Mouse (Mus musculus): ENCODE measurements around the gene Olfr432. TPM values are rescaled to one million over a fixed set of nuclear protein-coding genes. Genes with fewer than 3 reads are reported as not detected.

Olfr432 gene
- polyA plus RNA-seq, 1 experiment, result not detected

GRCm38 (mm10) chr1:174066305-174066704, 17.3 kb downstream of the Olfr432 start, which contains the start of gene Olfr430:
TSS of gene Olfr430 (plus strand) at chr1:174066605.
- TF ChIP-seq CTCF (IDR thresholded peaks at IDR 0.05; ENCODE audit: control insufficient read depth, insufficient read depth, insufficient replicate concordance, low read depth, low read length) (no peak), POLR2A (IDR thresholded peaks at IDR 0.05; ENCODE audit: control insufficient read depth, low read depth, low read length) (no peak)
- no peaks in the 10 kb centered on the region for H3K4me1 ChIP-seq (ENCODE audit: control insufficient read depth, insufficient read depth, low read length)
- H3K27me3 ChIP-seq (ENCODE audit: control insufficient read depth, insufficient read depth, low read length), result no peaks in the 10 kb centered on the region

DNA sequence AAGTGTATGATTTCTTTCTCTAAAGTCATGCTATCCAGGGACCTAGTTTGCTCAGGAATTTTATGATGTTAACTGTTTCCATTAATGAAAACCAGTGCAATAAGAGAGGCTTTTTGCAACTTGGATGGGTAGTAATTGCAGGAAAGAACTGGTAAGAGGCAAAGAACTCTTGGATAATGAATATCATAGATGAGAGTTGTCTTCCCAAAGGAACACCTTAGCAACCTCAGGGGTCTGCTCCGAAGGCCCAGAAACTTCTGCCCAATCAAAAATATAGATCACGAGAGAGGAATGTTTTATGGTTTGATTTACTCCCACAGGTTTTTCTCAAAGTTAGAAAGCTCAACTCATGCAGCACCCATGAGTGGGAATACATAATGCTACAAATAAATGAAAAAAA, 35.0 kb downstream of the Olfr432 start, which contains the start of gene Olfr429:
Gene Olfr429 (plus strand): TSS at position 301 of the 400 bp plus-strand sequence.
- H3K36me3 ChIP-seq (ENCODE audit: control insufficient read depth, insufficient read depth, low read length), result no peaks in the 10 kb centered on the region
- no peaks in the 10 kb centered on the region for H3K27me3 ChIP-seq (ENCODE audit: control insufficient read depth, insufficient read depth, low read length)
- H3K4me3 ChIP-seq (ENCODE audit: control insufficient read depth, low read depth, low read length), result no peak within 1 kb of the TSS
- H3K4me1 ChIP-seq (ENCODE audit: control insufficient read depth, insufficient read depth, low read length), result no peaks in the 10 kb centered on the region
- no peak for TF ChIP-seq POLR2A (IDR thresholded peaks at IDR 0.05; ENCODE audit: control insufficient read depth, low read depth, low read length)
- no peak for TF ChIP-seq CTCF (IDR thresholded peaks at IDR 0.05; ENCODE audit: control insufficient read depth, insufficient read depth, insufficient replicate concordance, low read depth, low read length)
- no peak within 1 kb of the TSS for H3K27ac ChIP-seq (ENCODE audit: control insufficient read depth, insufficient read depth, low read depth, low read length)

More at GRCm38 (mm10) chr1:174066305-174066704, 17.3 kb downstream of the Olfr432 start, which contains the start of gene Olfr430:
- Histone ChIP-seq H3K4me3 (ENCODE audit: control insufficient read depth, low read depth, low read length) (no peak within 1 kb of the TSS), H3K36me3 (ENCODE audit: control insufficient read depth, insufficient read depth, low read length) (no peaks in the 10 kb centered on the region), H3K27ac (ENCODE audit: control insufficient read depth, insufficient read depth, low read depth, low read length) (no peak within 1 kb of the TSS)

GRCm38 (mm10) chr1:174096591-174096990, 47.6 kb downstream of the Olfr432 start, which contains the start of gene Olfr427:
TSS of gene Olfr427 (plus strand) at chr1:174096891.
- Histone ChIP-seq H3K4me1 (ENCODE audit: control insufficient read depth, insufficient read depth, low read length) (no peaks in the 10 kb centered on the region), H3K4me3 (ENCODE audit: control insufficient read depth, low read depth, low read length) (no peak within 1 kb of the TSS), H3K27me3 (ENCODE audit: control insufficient read depth, insufficient read depth, low read length) (no peaks in the 10 kb centered on the region), H3K27ac (ENCODE audit: control insufficient read depth, insufficient read depth, low read depth, low read length) (no peak within 1 kb of the TSS), H3K36me3 (ENCODE audit: control insufficient read depth, insufficient read depth, low read length) (no peaks in the 10 kb centered on the region)
- TF ChIP-seq POLR2A (IDR thresholded peaks at IDR 0.05; ENCODE audit: control insufficient read depth, low read depth, low read length), result no peak
- no peak for TF ChIP-seq CTCF (IDR thresholded peaks at IDR 0.05; ENCODE audit: control insufficient read depth, insufficient read depth, insufficient replicate concordance, low read depth, low read length)

GRCm38 (mm10) chr1:174103735-174104134, 54.7 kb downstream of the Olfr432 start:
- Histone ChIP-seq H3K4me1 (ENCODE audit: control insufficient read depth, insufficient read depth, low read length) (no peaks in the 10 kb centered on the region), H3K4me3 (ENCODE audit: control insufficient read depth, low read depth, low read length) (no peak overlapping the region), H3K27me3 (ENCODE audit: control insufficient read depth, insufficient read depth, low read length) (no peaks in the 10 kb centered on the region), H3K36me3 (ENCODE audit: control insufficient read depth, insufficient read depth, low read length) (no peaks in the 10 kb centered on the region), H3K27ac (ENCODE audit: control insufficient read depth, insufficient read depth, low read depth, low read length) (no peak overlapping the region)
- TF ChIP-seq CTCF (IDR thresholded peaks at IDR 0.05; ENCODE audit: control insufficient read depth, insufficient read depth, insufficient replicate concordance, low read depth, low read length) (no peak), POLR2A (IDR thresholded peaks at IDR 0.05; ENCODE audit: control insufficient read depth, low read depth, low read length) (no peak)

Other genes with a start within 250 kb of the Olfr432 start
- 0.05 TPM in 1 of 2 replicates, not detected in the other for gene Ifi211, start 136.2 kb upstream of the Olfr432 start, polyA plus RNA-seq (2012; rRNA removed)
- gene Mndal, start 106.7 kb upstream of the Olfr432 start, polyA plus RNA-seq (2012; rRNA removed), result 0.13 and 0.35 TPM in 2 replicates
- gene Ifi203, start 106.5 kb upstream of the Olfr432 start, polyA plus RNA-seq (2012; rRNA removed), result 0.42 and 0.74 TPM in 2 replicates
- gene Ifi202b, start 66.5 kb upstream of the Olfr432 start, polyA plus RNA-seq (2012; rRNA removed), result not detected in 2 replicates
- 0.11 and 0.14 TPM in 2 replicates for gene Ifi205, start 17.4 kb upstream of the Olfr432 start, polyA plus RNA-seq (2012; rRNA removed)
- not detected in 2 replicates for gene Olfr433, start 8.5 kb upstream of the Olfr432 start, polyA plus RNA-seq (2012; rRNA removed)
- not detected in 2 replicates for gene Olfr430, start 17.4 kb downstream of the Olfr432 start, polyA plus RNA-seq (2012; rRNA removed)
- not detected in 2 replicates for gene Olfr429, start 35.1 kb downstream of the Olfr432 start, polyA plus RNA-seq (2012; rRNA removed)
- gene Olfr427, start 47.7 kb downstream of the Olfr432 start, polyA plus RNA-seq (2012; rRNA removed), result not detected in 2 replicates
- 0.12 TPM in 1 of 2 replicates, not detected in the other for gene Olfr231, start 72.0 kb downstream of the Olfr432 start, polyA plus RNA-seq (2012; rRNA removed)
- gene Olfr424, start 82.3 kb downstream of the Olfr432 start, polyA plus RNA-seq (2012; rRNA removed), result not detected in 2 replicates
- not detected in 2 replicates for gene Olfr420, start 106.4 kb downstream of the Olfr432 start, polyA plus RNA-seq (2012; rRNA removed)
- 4.4 and 5.2 TPM in 2 replicates for gene Spta1, start 123.6 kb downstream of the Olfr432 start, polyA plus RNA-seq (2012; rRNA removed)
- gene Olfr419, start 202.9 kb downstream of the Olfr432 start, polyA plus RNA-seq (2012; rRNA removed), result not detected in 2 replicates